Mouse (Mus musculus) lung, adult 2 months (tissue): Measurements from ENCODE around the gene Gm17359.

Experiments
- CTCF ChIP-seq: fragments of 200-500 bp; IDR thresholded peaks from 2 replicates; pipeline ENCODE4 v1.5.1; 2011; ENCODE audit warnings: mild to moderate bottlenecking, low read length, control low read depth; ENCODE audit not compliant: insufficient read depth
- POLR2A ChIP-seq: fragments of 200-500 bp; IDR thresholded peaks from 2 replicates; pipeline ENCODE4 v1.6.1; 2011; ENCODE audit warnings: low read depth, mild to moderate bottlenecking, control low read depth, low read length, borderline replicate concordance; ENCODE audit errors: extremely low read depth

GRCm38 (mm10) chr3:79493064-79493463 is 156.6 kb downstream of the Gm17359 start:
- TF ChIP-seq POLR2A: no peak
- no peak for TF ChIP-seq CTCF
